Mouse (Mus musculus) embryo, embryonic 11 days (tissue): Measurements from ENCODE around the gene Fyb.

Experiments
- DNase-seq: peaks from one replicate; pipeline ENCODE4 v3.0.0-alpha.2; 2015

Gene Fyb

GRCm38 (mm10) chr15:6601330-6601729 lies 78.7 kb downstream of the Fyb start:
- DNase-seq: no peak

- no peak for DNase-seq
Observed at GRCm38 (mm10) chr15:6602003-6602402, 79.3 kb downstream of the Fyb start.

- DNase-seq: no peak
Observed at GRCm38 (mm10) chr15:6610703-6611102, 88.0 kb downstream of the Fyb start.

GRCm38 (mm10) chr15:6612835-6613234 lies 90.2 kb downstream of the Fyb start:
- DNase-seq: no peak

GRCm38 (mm10) chr15:6616382-6617149 lies 93.9 kb downstream of the Fyb start:
- no peak for DNase-seq

GRCm38 (mm10) chr15:6619558-6620316 lies 97.1 kb downstream of the Fyb start:
- no peak for DNase-seq

- peak; percentile 89 for DNase-seq
Observed at GRCm38 (mm10) chr15:6622512-6622911, 99.9 kb downstream of the Fyb start.

- DNase-seq: no peak
Observed at GRCm38 (mm10) chr15:6623529-6624228, 101.0 kb downstream of the Fyb start.

GRCm38 (mm10) chr15:6624365-6625182 lies 101.9 kb downstream of the Fyb start:
- peak; percentile 76 for DNase-seq

GRCm38 (mm10) chr15:6625607-6626033 lies 103.0 kb downstream of the Fyb start:
- DNase-seq: peak; percentile 75

- DNase-seq: no peak
Observed at GRCm38 (mm10) chr15:6626123-6626522, 103.5 kb downstream of the Fyb start.

- DNase-seq: no peak
Observed at GRCm38 (mm10) chr15:6628431-6629077, 105.9 kb downstream of the Fyb start.

GRCm38 (mm10) chr15:6629174-6629573 lies 106.5 kb downstream of the Fyb start:
- no peak for DNase-seq

- no peak for DNase-seq
Observed at GRCm38 (mm10) chr15:6635405-6635804, 112.8 kb downstream of the Fyb start.

GRCm38 (mm10) chr15:6642223-6642622 lies 119.6 kb downstream of the Fyb start:
- DNase-seq: no peak

GRCm38 (mm10) chr15:6645498-6645897 lies 122.8 kb downstream of the Fyb start:
- no peak for DNase-seq

GRCm38 (mm10) chr15:6647066-6647465 lies 124.4 kb downstream of the Fyb start:
- DNase-seq: no peak

- DNase-seq: no peak
Observed at GRCm38 (mm10) chr15:6648757-6649403, 126.2 kb downstream of the Fyb start.

- DNase-seq: no peak
Observed at GRCm38 (mm10) chr15:6653046-6653445, 130.4 kb downstream of the Fyb start.

- DNase-seq: no peak
Observed at GRCm38 (mm10) chr15:6658081-6658480, 135.4 kb downstream of the Fyb start.

- DNase-seq: no peak
Observed at GRCm38 (mm10) chr15:6661951-6662350, 139.3 kb downstream of the Fyb start.

- DNase-seq: no peak
Observed at GRCm38 (mm10) chr15:6663991-6664390, 141.3 kb downstream of the Fyb start.
